Mouse (Mus musculus) intestine, embryonic 16.5 days (tissue): ENCODE measurements around the gene Tmem125. TPM values are rescaled to one million over a fixed set of nuclear protein-coding genes. Genes with fewer than 3 reads are reported as not detected.
A peak's percentile ranks its signal among the peaks of the same experiment; 100 is the strongest.

ENCODE experiments used
- ATAC-seq: fragments of 200-750 bp; cut with Nextera tagmentation; 2 replicates; pipeline ENCODE4 v1.8.0; 2017; ENCODE audit warnings: moderate TSS enrichment, moderate library complexity
- H3K27ac ChIP-seq: fragments of 300-500 bp; sonication (generic); 2 replicates; pipeline ENCODE4 v1.5.1; 2014; ENCODE audit warnings: mild to moderate bottlenecking, low read length
- H3K27me3 ChIP-seq: fragments of 300-500 bp; sonication (generic); replicated peaks from 2 replicates; pipeline ENCODE4 v1.6.1; 2014; ENCODE audit warnings: low read length, control low read depth, mixed read lengths; ENCODE audit not compliant: control insufficient read depth, insufficient read depth
- H3K36me3 ChIP-seq: fragments of 300-500 bp; sonication (generic); 2 replicates; pipeline ENCODE4 v1.6.1; 2014; ENCODE audit warnings: low read length, control low read depth; ENCODE audit not compliant: control insufficient read depth, insufficient read depth
- H3K4me1 ChIP-seq: fragments of 300-500 bp; sonication (generic); 2 replicates; pipeline ENCODE4 v1.6.1; 2014; ENCODE audit warnings: low read length, control low read depth, mixed read lengths; ENCODE audit not compliant: control insufficient read depth, insufficient read depth
- H3K4me2 ChIP-seq: fragments of 300-500 bp; sonication (generic); 2 replicates; pipeline ENCODE4 v1.6.1; 2014; ENCODE audit warnings: low read depth, low read length, control low read depth
- H3K4me3 ChIP-seq: fragments of 300-500 bp; sonication (generic); 2 replicates; pipeline ENCODE4 v1.5.1; 2014; ENCODE audit warnings: mild to moderate bottlenecking, low read length
- H3K9ac ChIP-seq: fragments of 300-500 bp; sonication (generic); 2 replicates; pipeline ENCODE4 v1.6.1; 2014; ENCODE audit warnings: low read depth, low read length
- H3K9me3 ChIP-seq: fragments of 300-500 bp; sonication (generic); 2 replicates; pipeline ENCODE4 v1.6.1; 2016; ENCODE audit warnings: low read length, control low read depth; ENCODE audit not compliant: control insufficient read depth
- WGBS: fragments of 180-500 bp; shearing (Covaris S2); extraction: QIAGEN DNeasy Blood & Tissue Kit; methylation state at CpG from one replicate; pipeline ENCODE4 v1.1.7; 2014; 5-methylcytosine and 5-hydroxymethylcytosine counted together
- polyA plus RNA-seq: library from polyadenylated mRNA; unstranded; fragments of >200 nt; fragmentation: Nextera tagmentation; extraction: Ambion mirVana; gene quantifications from 2 replicates; pipeline ENCODE4 v1.2.1, GENCODE M21; 2015

Gene Tmem125
- 20.0 and 20.1 TPM in 2 replicates for polyA plus RNA-seq

GRCm38 (mm10) chr4:118543592-118544260 lies at the start of gene Tmem125:
Gene Tmem125, minus strand, starts transcription at chr4:118544044.
- Histone ChIP-seq H3K27me3 (no peaks in the 10 kb centered on the region), H3K4me3 (peak within 1 kb of the TSS; percentile 47), H3K4me2 (peak within 1 kb of the TSS; percentile 59), H3K27ac (peak within 1 kb of the TSS; percentile 79), H3K4me1 (no peaks in the 10 kb centered on the region), H3K36me3 (no peaks in the 10 kb centered on the region), H3K9me3 (no peaks in the 10 kb centered on the region), H3K9ac (peak within 1 kb of the TSS; percentile 67)
- 2% methylated on average over 24 of the region's 24 CpGs for WGBS
- peak; percentile 94 for ATAC-seq

GRCm38 (mm10) chr4:118589733-118590130 lies 45.9 kb upstream of the Tmem125 start:
- no peaks in the 10 kb centered on the region for H3K9me3 ChIP-seq
- no peaks in the 10 kb centered on the region for H3K36me3 ChIP-seq
- no peak overlapping the region for H3K9ac ChIP-seq
- no peak overlapping the region for H3K4me3 ChIP-seq
- no peaks in the 10 kb centered on the region for H3K4me1 ChIP-seq
- H3K4me2 ChIP-seq: no peak overlapping the region
- H3K27ac ChIP-seq: no peak overlapping the region
- no peaks in the 10 kb centered on the region for H3K27me3 ChIP-seq
- no peak for ATAC-seq
- WGBS: 13% methylated on average over 7 of the region's 7 CpGs

- Histone ChIP-seq H3K4me2 (no peak overlapping the region), H3K9me3 (no peaks in the 10 kb centered on the region), H3K27ac (no peak overlapping the region), H3K4me3 (no peak overlapping the region), H3K36me3 (no peaks in the 10 kb centered on the region), H3K9ac (no peak overlapping the region), H3K27me3 (no peaks in the 10 kb centered on the region), H3K4me1 (no peaks in the 10 kb centered on the region)
- 67% methylated on average over 12 of the region's 12 CpGs for WGBS
- ATAC-seq: no peak
Observed at GRCm38 (mm10) chr4:118589053-118589732, 45.3 kb upstream of the Tmem125 start.

GRCm38 (mm10) chr4:118582629-118583028 lies 38.8 kb upstream of the Tmem125 start:
- no peak overlapping the region for H3K4me3 ChIP-seq
- H3K9me3 ChIP-seq: no peaks in the 10 kb centered on the region
- H3K36me3 ChIP-seq: no peaks in the 10 kb centered on the region
- no peak overlapping the region for H3K9ac ChIP-seq
- H3K4me1 ChIP-seq: no peaks in the 10 kb centered on the region
- no peak overlapping the region for H3K4me2 ChIP-seq
- no peak for ATAC-seq
- 90% methylated on average over 8 of the region's 8 CpGs for WGBS
- H3K27me3 ChIP-seq: no peaks in the 10 kb centered on the region
- H3K27ac ChIP-seq: no peak overlapping the region

- Histone ChIP-seq H3K4me2 (no peak overlapping the region), H3K27me3 (no peaks in the 10 kb centered on the region), H3K27ac (no peak overlapping the region), H3K4me3 (no peak overlapping the region), H3K9ac (no peak overlapping the region), H3K36me3 (no peaks in the 10 kb centered on the region), H3K9me3 (no peaks in the 10 kb centered on the region), H3K4me1 (no peaks in the 10 kb centered on the region)
- WGBS: 45% methylated on average over 11 of the region's 11 CpGs
- no peak for ATAC-seq
Observed at GRCm38 (mm10) chr4:118581508-118581907, 37.7 kb upstream of the Tmem125 start.

GRCm38 (mm10) chr4:118579313-118579712 lies 35.5 kb upstream of the Tmem125 start:
- no peak for ATAC-seq
- no peak overlapping the region for H3K9ac ChIP-seq
- H3K4me1 ChIP-seq: no peaks in the 10 kb centered on the region
- H3K4me3 ChIP-seq: no peak overlapping the region
- 49% methylated on average over 13 of the region's 13 CpGs for WGBS
- no peaks in the 10 kb centered on the region for H3K27me3 ChIP-seq
- H3K4me2 ChIP-seq: no peak overlapping the region
- H3K27ac ChIP-seq: no peak overlapping the region
- H3K9me3 ChIP-seq: no peaks in the 10 kb centered on the region
- no peaks in the 10 kb centered on the region for H3K36me3 ChIP-seq

- H3K27ac ChIP-seq: no peak overlapping the region
- ATAC-seq: no peak
- H3K9me3 ChIP-seq: no peaks in the 10 kb centered on the region
- H3K36me3 ChIP-seq: no peaks in the 10 kb centered on the region
- no peak overlapping the region for H3K4me3 ChIP-seq
- no peaks in the 10 kb centered on the region for H3K4me1 ChIP-seq
- H3K27me3 ChIP-seq: no peaks in the 10 kb centered on the region
- 5% methylated on average over 6 of the region's 6 CpGs for WGBS
- H3K4me2 ChIP-seq: no peak overlapping the region
- H3K9ac ChIP-seq: no peak overlapping the region
Observed at GRCm38 (mm10) chr4:118576097-118576496, 32.3 kb upstream of the Tmem125 start.

GRCm38 (mm10) chr4:118571441-118571840 lies 27.6 kb upstream of the Tmem125 start:
- no peak overlapping the region for H3K4me3 ChIP-seq
- no peak overlapping the region for H3K4me2 ChIP-seq
- ATAC-seq: no peak
- no peaks in the 10 kb centered on the region for H3K36me3 ChIP-seq
- no peaks in the 10 kb centered on the region for H3K9me3 ChIP-seq
- no peaks in the 10 kb centered on the region for H3K4me1 ChIP-seq
- WGBS: 77% methylated on average over 15 of the region's 15 CpGs
- no peak overlapping the region for H3K27ac ChIP-seq
- H3K27me3 ChIP-seq: no peaks in the 10 kb centered on the region
- H3K9ac ChIP-seq: no peak overlapping the region

- ATAC-seq: peak; percentile 81
- Histone ChIP-seq H3K9me3 (no peaks in the 10 kb centered on the region), H3K9ac (no peak overlapping the region), H3K36me3 (no peaks in the 10 kb centered on the region), H3K4me1 (no peaks in the 10 kb centered on the region), H3K27me3 (no peaks in the 10 kb centered on the region), H3K4me2 (peak overlapping the region; percentile 16), H3K4me3 (no peak overlapping the region), H3K27ac (no peak overlapping the region)
- WGBS: 69% methylated on average over 23 of the region's 23 CpGs
Observed at GRCm38 (mm10) chr4:118569320-118569719, 25.5 kb upstream of the Tmem125 start.
